ENCODE assay signal across 9 mouse cellular contexts in the genomic region with DNA sequence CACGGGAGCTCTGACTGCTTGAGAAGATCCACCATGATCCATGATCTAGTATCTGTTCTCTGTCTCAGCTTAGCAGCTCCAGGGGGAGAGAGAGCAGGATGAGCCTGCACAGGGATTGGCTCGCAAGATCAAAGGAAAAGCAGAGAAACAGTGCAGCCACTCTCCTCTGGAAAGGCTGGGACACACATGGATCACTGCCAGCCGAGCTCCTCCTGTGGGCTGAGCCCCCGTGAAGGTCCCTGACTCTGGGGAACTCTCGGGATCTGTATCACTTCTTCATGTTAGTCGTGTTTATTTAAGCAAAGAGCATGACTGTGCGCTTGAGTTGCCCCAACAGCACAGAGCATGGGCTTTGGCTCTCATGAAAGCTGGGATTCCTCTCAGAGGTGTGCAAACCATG. TPM values are rescaled to one million over a fixed set of nuclear protein-coding genes. Genes with fewer than 3 reads are reported as not detected.
A peak's percentile ranks its signal among the peaks of the same experiment; 100 is the strongest.
DNase-seq lines count a peak whose midpoint lies in the region; ATAC-seq and TF ChIP-seq lines count a peak whose summit lies in the region.
"Had no signal": no experiment of that assay in that cellular context is flagged by ENCODE, and none has a peak within 500 bp of the region (broad histone marks: within the 10 kb centered on the region; RNA-seq: fewer than 3 reads in every experiment).

No protein-coding gene starts in this region.

- TF ChIP-seq CTCF in lung, postnatal 0 days (IDR thresholded peaks at IDR 0.05): no peak

- no peaks in the 10 kb centered on the region for H3K27me3 ChIP-seq in lung, embryonic 15.5 days
- no peaks in the 10 kb centered on the region for H3K27me3 ChIP-seq in lung, postnatal 0 days (replicated peaks; ENCODE audit: insufficient read depth, low read length)

- H3K4me1 ChIP-seq in lung, embryonic 15.5 days: peaks cover 28% of the 10 kb centered on the region
- H3K4me1 ChIP-seq in lung, postnatal 0 days (ENCODE audit: insufficient read depth, low read depth, low read length): 0 out of 2 replicates have a peak, but pooled peaks cover 3% of the 10 kb centered on the region

- TF ChIP-seq EP300 in lung, postnatal 0 days (IDR thresholded peaks at IDR 0.05): no peak

- no peak overlapping the region for H3K9ac ChIP-seq in lung, embryonic 15.5 days
- H3K9ac ChIP-seq in lung, postnatal 0 days (replicated peaks; ENCODE audit: low read depth): no peak overlapping the region
- H3K9ac ChIP-seq: limb, embryonic 12.5 days had no signal

- H3K4me2 ChIP-seq in lung, embryonic 15.5 days: peak overlapping the region; percentile 40
- H3K4me2 ChIP-seq in lung, postnatal 0 days (replicated peaks; ENCODE audit: low read depth, low read length): 0 out of 2 replicates have a peak overlapping the region, but pooled peaks have one; percentile 5
- H3K4me2 ChIP-seq: limb, embryonic 12.5 days had no signal

- H3K4me3 ChIP-seq in lung, embryonic 15.5 days: no peak overlapping the region
- no peak overlapping the region for H3K4me3 ChIP-seq in lung, postnatal 0 days (ENCODE audit: low read depth, low read length)
- H3K4me3 ChIP-seq: limb, embryonic 12.5 days had no signal

- WGBS in lung, embryonic 15.5 days: under 1% methylated on average over 7 of the region's 7 CpGs
- 17% methylated on average over 7 of the region's 7 CpGs for WGBS in lung, postnatal 0 days

- DNase-seq in heart, adult 11 months: peak; percentile 86
- DNase-seq in heart, adult 8-10 months (ENCODE audit: low spot score): no peak
- DNase-seq in lung, postnatal 36 days: no peak
- peak; percentile 45 for DNase-seq in lung, postnatal 0 days (ENCODE audit: low spot score)
- peak; percentile 43 for DNase-seq in yolk sac, embryonic 10.5 days (ENCODE audit: low spot score)
- DNase-seq in thymus, adult 18-20 months: no peak

- H3K9me3 ChIP-seq in lung, embryonic 15.5 days: no peaks in the 10 kb centered on the region
- H3K9me3 ChIP-seq in lung, postnatal 0 days (ENCODE audit: low read length): no peaks in the 10 kb centered on the region
- H3K9me3 ChIP-seq: limb, embryonic 12.5 days had no signal

- H3K36me3 ChIP-seq in lung, embryonic 15.5 days: no peaks in the 10 kb centered on the region
- H3K36me3 ChIP-seq in lung, postnatal 0 days (ENCODE audit: insufficient read depth, low read length): no peaks in the 10 kb centered on the region
- H3K36me3 ChIP-seq: limb, embryonic 12.5 days had no signal

- H3K27ac ChIP-seq in lung, embryonic 15.5 days: peak overlapping the region; percentile 49
- H3K27ac ChIP-seq in lung, postnatal 0 days (ENCODE audit: low read length): no peak overlapping the region
- H3K27ac ChIP-seq: limb, embryonic 12.5 days had no signal

- peak; percentile 69; the same call in 1 of the 2 replicates for ATAC-seq in lung, embryonic 15.5 days (ENCODE audit: borderline replicate concordance, extremely low read depth, low FRiP score, low TSS enrichment)
- ATAC-seq in lung, postnatal 0 days: peak; percentile 53
- no peak for ATAC-seq in erythroblast, adult 5-6 weeks (replicated peaks; ENCODE audit: low FRiP score, poor library complexity, severe bottlenecking)

RNA-seq across cellular contexts. Expression of gene Glrp1, which starts 49.4 kb away (rescaled TPM):
- total RNA-seq in heart, adult 8-10 months (2022): under 1 TPM in 1 of 4 experiments, not detected in 3; 0.19 TPM
- polyA plus RNA-seq in lung, embryonic 15.5 days (2015; fragmentation: Nextera tagmentation; extraction: Ambion mirVana): 0.15 and 0.29 TPM in 2 replicates
- 0.06 TPM in 1 of 2 replicates, not detected in the other for polyA plus RNA-seq in lung, postnatal 0 days (2015; fragmentation: Nextera tagmentation; extraction: Ambion mirVana)
- 0.42 TPM in 1 of 2 replicates, not detected in the other for total RNA-seq in erythroblast, adult 5-6 weeks (2015; ENCODE audit: low replicate concordance)
- not detected in 2 replicates for total RNA-seq in erythroblast, adult 5-6 weeks (2017; ENCODE audit: low replicate concordance)
- polyA plus RNA-seq: limb, embryonic 12.5 days had no signal

Comparison
In these comparisons a context has a peak if more than half of its experiments do, and no peak if none do; other contexts are left out.
1. DNase-seq: peak in heart, adult 11 months (single experiment), lung, postnatal 0 days (single experiment) and yolk sac, embryonic 10.5 days (single experiment); none in heart, adult 8-10 months (single experiment), lung, postnatal 36 days (single experiment) and thymus, adult 18-20 months (0 of 2).